Mouse (Mus musculus): ENCODE data around the gene Snrnp27.

DNA sequence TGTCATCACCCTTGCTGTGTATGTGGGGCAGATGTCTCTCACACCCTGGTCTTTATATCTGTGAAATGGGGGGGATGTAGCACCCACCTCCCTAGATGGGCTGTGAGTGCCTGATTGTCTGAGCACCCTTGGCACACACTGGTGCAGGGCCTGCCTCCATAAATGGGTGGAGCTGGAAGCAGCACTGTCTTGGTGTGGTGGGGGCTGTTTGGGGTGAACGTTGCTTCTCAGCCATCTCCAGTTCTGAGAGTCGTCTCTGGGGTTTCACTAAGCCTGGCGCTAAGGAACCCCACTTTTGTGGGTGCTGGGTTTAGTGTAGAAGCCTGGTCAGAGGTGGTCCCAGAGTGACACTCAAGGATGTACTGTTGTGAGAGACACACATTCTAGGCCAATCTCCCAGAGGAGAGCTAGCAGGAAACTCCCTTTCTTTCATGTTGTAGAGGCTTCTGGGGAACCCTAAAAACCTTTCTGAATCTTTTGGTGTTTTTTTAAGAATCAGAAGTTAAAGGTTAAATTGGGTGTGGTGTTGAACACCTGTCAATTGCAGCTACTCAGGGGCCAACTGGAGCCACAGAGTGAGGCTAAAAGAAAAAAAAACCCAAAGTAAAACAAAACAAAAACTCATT, 39.4 kb downstream of the Snrnp27 start:
- TF ChIP-seq POLR2A (IDR thresholded peaks at IDR 0.05; ENCODE audit: low read depth, low read length) (no peak), CTCF (IDR thresholded peaks at IDR 0.05; ENCODE audit: borderline replicate concordance, insufficient read depth, low read length) (no peak)

Measured in embryonic fibroblast, embryonic 13.5 days (primary cell).